Mouse (Mus musculus): ENCODE measurements at regions not wholly inside any gene's neighbourhood (a gene's known extent, or its start where the extent isn't known, plus 50 kb on each side); places are given as distances from the start of the nearest gene placed in this dataset.

DNA sequence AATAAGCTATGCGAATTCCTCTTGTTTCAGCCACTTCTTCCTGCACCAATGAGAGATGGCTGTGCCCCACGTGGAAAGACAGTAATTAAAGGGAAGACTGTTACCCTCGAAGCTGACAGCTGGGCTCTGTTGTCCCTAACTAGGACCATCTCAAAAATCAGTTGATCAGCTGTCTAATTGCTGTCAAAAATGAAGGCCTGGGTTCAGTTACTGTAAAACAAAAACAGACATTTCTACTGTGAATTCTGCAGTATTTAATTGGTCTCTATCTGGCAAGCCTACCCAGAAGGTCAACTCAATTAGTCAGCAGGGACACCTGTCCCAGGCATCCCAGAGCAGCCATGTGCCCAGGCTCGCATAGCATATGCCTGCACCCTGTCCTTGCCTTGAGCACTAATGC, 385.8 kb upstream of the Zdhhc25 start:
- 53% methylated on average over 4 of the region's 4 CpGs for WGBS
- ATAC-seq (ENCODE audit: insufficient number of reproducible peaks, insufficient read depth, low FRiP score, low TSS enrichment, low read depth): no peak

DNA sequence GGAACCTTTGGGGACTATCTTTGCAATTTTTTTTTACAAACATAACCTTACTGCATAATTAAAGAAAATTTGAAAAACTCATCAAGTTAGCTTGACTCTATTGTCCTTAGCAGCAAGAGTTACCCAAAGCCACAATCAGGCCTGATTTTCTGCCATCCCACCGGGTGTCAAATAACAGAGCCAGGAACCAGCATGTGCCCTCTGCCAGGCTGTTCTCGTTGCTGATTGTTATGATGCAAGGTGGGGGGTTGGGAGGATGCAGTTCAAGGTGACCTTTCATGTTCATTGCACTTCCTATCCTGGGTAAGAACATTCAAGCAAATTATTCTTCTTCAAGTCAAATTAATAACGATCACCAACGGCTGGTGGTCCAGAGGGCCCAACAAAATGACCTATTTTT, 370.6 kb upstream of the Zdhhc25 start:
- H3K9me3 ChIP-seq: no peaks in the 10 kb centered on the region; the same call in 1 of the 2 replicates
- no peak overlapping the region for H3K4me2 ChIP-seq
- WGBS: 58% methylated on average over 4 of the region's 4 CpGs
- ATAC-seq (ENCODE audit: insufficient number of reproducible peaks, insufficient read depth, low FRiP score, low TSS enrichment, low read depth): no peak
- H3K4me1 ChIP-seq: no peaks in the 10 kb centered on the region
- H3K9ac ChIP-seq: no peak overlapping the region
- H3K4me3 ChIP-seq: no peak overlapping the region
- H3K27ac ChIP-seq: no peak overlapping the region
- no peaks in the 10 kb centered on the region for H3K27me3 ChIP-seq
- H3K36me3 ChIP-seq: no peaks in the 10 kb centered on the region

More for the DNA sequence above, 385.8 kb upstream of the Zdhhc25 start:
- Histone ChIP-seq H3K27ac (no peak overlapping the region), H3K4me3 (no peak overlapping the region), H3K9ac (no peak overlapping the region), H3K9me3 (no peaks in the 10 kb centered on the region), H3K36me3 (no peaks in the 10 kb centered on the region), H3K4me1 (no peaks in the 10 kb centered on the region), H3K27me3 (no peaks in the 10 kb centered on the region), H3K4me2 (no peak overlapping the region)

DNA sequence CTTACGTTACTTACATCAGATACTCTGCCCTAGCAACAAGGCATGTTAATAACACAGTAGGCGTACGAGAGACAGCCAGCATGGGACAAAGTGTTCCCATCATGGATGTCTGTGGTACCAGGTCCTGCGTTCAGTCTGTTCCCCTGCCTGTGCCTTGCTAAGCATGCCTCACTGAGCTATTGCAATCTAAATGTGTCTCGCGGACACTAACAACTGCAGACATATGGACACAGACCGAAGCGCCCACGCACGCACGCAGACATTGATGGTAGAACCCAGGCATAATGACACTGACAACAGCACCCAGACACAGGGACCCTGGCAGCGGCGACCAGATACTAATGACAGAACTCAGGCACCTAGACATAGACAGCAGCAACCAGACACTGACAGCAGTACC, 355.5 kb upstream of the Zdhhc25 start:
- Histone ChIP-seq H3K27me3 (peaks cover 14% of the 10 kb centered on the region), H3K9ac (no peak overlapping the region), H3K4me1 (no peaks in the 10 kb centered on the region), H3K4me2 (no peak overlapping the region), H3K4me3 (no peak overlapping the region), H3K36me3 (no peaks in the 10 kb centered on the region), H3K27ac (no peak overlapping the region), H3K9me3 (no peaks in the 10 kb centered on the region)
- 90% methylated on average over 13 of the region's 13 CpGs for WGBS
- no peak for ATAC-seq (ENCODE audit: insufficient number of reproducible peaks, insufficient read depth, low FRiP score, low TSS enrichment, low read depth)

DNA sequence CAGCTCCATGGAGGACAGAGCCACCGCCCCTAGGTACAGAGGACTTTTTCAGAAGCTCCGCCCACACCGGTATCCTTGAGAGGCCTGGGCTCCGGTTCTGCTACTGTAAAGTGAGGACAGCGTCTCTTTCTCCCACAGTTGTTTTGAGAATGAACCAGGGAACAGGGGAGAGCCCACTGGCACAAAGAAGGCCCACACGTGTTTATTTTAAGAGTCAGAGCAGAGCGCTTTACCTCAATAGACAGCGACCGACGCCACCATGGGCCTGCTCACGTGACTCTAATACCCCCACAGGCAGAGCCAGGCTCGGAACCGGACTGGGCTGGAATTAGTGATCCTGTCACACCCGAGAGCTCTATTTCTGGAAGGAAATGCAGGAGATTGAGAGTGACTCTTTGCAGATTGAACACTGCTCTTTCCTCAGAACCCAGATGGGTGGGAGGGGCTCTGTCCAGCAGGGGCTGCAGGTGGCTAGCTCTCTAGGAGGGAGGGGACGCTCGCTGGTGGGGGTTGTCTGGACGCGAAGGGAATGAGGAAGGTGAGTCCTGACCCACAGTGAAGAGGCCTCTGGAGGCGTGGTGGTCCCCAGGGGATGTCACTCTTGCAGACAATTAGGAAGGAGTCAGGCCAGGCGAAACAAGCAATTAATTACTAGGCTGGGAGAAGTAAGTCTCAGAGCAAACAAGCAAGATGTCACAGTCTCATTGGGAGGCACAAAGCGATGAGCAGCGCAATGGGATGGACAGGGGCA, 354.4 kb upstream of the Zdhhc25 start:
- no peaks in the 10 kb centered on the region for H3K36me3 ChIP-seq
- H3K9me3 ChIP-seq: no peaks in the 10 kb centered on the region
- ATAC-seq (ENCODE audit: insufficient number of reproducible peaks, insufficient read depth, low FRiP score, low TSS enrichment, low read depth): no peak
- H3K9ac ChIP-seq: no peak overlapping the region
- no peak overlapping the region for H3K4me3 ChIP-seq
- WGBS: 51% methylated on average over 22 of the region's 22 CpGs
- no peak overlapping the region for H3K27ac ChIP-seq
- peaks cover 14% of the 10 kb centered on the region for H3K27me3 ChIP-seq
- H3K4me1 ChIP-seq: no peaks in the 10 kb centered on the region
- H3K4me2 ChIP-seq: no peak overlapping the region

DNA sequence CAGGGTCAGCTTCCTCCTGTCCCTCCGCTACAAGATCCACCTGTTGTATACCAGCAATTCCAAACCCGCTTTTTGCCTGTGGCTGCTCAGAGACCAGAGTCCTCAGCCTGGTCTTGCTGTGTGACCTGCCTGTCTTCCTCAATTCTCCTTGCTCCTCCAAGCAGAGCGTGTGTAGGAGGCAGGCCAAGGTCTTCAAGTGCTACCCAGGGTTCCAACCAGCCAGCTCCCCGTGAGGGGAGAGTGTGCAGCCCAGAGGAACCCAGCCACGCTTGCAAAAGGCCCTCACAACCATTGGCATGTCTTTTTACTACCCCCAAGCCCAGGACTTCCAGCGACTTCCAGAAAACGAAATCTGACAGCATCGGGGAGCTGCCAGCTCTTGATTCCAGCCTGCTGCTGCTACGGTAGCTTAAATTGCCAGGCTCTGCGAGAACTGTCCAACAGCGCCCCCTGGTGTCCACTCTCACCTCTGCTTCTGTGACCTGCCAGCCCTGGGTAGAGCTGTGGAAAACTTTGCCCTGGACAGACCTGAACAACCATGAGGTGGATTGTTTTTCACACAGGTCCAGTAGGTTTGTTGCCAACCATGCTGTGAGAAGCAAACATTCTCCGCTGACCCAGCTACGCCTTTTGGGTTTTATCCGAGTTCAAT, 352.0 kb upstream of the Zdhhc25 start:
- Histone ChIP-seq H3K9ac (no peak overlapping the region), H3K27me3 (peaks cover 14% of the 10 kb centered on the region), H3K36me3 (no peaks in the 10 kb centered on the region), H3K4me2 (no peak overlapping the region), H3K4me3 (no peak overlapping the region), H3K27ac (no peak overlapping the region), H3K4me1 (no peaks in the 10 kb centered on the region), H3K9me3 (no peaks in the 10 kb centered on the region)
- WGBS: 28% methylated on average over 14 of the region's 14 CpGs
- ATAC-seq (ENCODE audit: insufficient number of reproducible peaks, insufficient read depth, low FRiP score, low TSS enrichment, low read depth): no peak

DNA sequence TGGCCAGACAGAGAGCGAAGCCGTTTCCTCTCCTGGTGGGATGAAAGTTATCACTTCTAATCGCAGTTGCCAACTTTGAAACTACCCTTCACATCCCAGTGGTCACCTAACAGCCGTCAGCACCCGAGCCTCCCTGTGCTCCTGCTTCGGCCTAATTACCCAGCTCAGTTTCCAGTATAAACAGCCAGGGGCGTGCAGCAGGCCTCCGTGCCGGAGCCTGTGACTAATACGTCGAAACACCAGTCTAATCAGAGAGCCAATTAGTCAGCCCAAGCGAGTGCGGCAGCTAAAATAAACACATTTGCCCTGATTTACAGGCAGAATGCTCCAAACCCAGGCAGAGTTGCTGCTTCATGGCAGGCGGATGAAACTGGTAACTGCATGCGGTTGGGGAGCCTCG, 312.1 kb upstream of the Zdhhc25 start:
- H3K4me1 ChIP-seq: 0 out of 2 replicates have a peak, but pooled peaks cover 5% of the 10 kb centered on the region
- H3K4me3 ChIP-seq: no peak overlapping the region
- H3K36me3 ChIP-seq: no peaks in the 10 kb centered on the region
- H3K9me3 ChIP-seq: no peaks in the 10 kb centered on the region
- 27% methylated on average over 16 of the region's 16 CpGs for WGBS
- no peak overlapping the region for H3K4me2 ChIP-seq
- no peak overlapping the region for H3K27ac ChIP-seq
- ATAC-seq (ENCODE audit: insufficient number of reproducible peaks, insufficient read depth, low FRiP score, low TSS enrichment, low read depth): no peak
- H3K9ac ChIP-seq: no peak overlapping the region
- peaks cover 29% of the 10 kb centered on the region for H3K27me3 ChIP-seq

DNA sequence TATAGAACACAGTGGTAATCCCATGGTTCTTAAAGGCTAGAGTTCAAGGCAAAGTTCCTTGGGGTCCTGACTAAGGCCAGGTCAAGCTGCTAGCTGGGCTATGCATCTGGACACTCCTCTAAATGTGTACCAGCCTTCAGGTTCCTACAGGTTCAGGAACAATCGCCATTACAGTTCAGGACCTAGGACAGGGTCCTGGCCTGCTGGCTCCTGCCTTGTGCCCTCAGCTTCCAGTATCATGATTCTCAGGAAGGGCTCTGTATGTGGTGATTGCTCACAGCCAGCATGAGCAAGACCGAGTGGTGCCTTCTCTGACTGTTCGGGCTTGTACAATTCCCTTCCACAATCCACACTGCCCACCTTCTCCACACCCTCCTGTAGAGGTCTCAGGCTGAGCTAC, 311.4 kb upstream of the Zdhhc25 start:
- ATAC-seq (ENCODE audit: insufficient number of reproducible peaks, insufficient read depth, low FRiP score, low TSS enrichment, low read depth): no peak
- no peak overlapping the region for H3K9ac ChIP-seq
- 48% methylated on average over 3 of the region's 3 CpGs for WGBS

DNA sequence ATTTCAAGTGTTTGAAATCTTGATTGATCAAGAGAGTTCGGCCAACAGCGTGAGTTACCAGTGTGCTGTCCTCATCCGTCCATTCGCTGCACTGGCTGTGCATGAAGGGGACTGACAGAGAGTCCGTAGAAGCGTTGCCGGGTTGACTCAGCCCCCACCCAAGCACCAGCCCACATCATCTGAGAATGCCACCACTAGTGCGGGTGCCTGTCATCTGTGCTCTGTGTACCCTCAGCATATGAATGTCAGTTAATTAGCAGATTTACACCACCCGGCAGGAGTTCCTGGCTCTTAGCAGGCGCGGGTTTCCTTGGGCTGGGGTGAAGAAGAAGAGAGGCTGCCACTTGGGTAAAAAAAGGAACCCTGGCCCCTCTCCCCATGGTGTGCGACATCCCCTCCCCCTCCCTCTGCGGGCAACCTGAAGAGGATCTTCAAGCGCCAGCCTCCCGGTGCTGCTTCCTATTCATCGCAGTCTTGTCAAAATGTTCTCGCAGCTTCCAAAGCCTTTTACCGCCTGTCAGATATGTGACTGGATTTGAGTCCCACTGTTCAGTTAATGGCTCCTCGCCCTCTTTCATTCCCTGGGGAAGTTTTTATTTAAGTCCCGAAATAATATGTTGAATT, 309.2 kb upstream of the Zdhhc25 start:
- Histone ChIP-seq H3K4me1 (0 out of 2 replicates have a peak, but pooled peaks cover 5% of the 10 kb centered on the region), H3K9ac (no peak overlapping the region), H3K4me3 (no peak overlapping the region), H3K27me3 (peaks cover 29% of the 10 kb centered on the region), H3K36me3 (no peaks in the 10 kb centered on the region), H3K9me3 (no peaks in the 10 kb centered on the region), H3K4me2 (no peak overlapping the region), H3K27ac (no peak overlapping the region)
- 26% methylated on average over 20 of the region's 20 CpGs for WGBS
- no peak for ATAC-seq (ENCODE audit: insufficient number of reproducible peaks, insufficient read depth, low FRiP score, low TSS enrichment, low read depth)

More for the DNA sequence above, 311.4 kb upstream of the Zdhhc25 start:
- peaks cover 29% of the 10 kb centered on the region for H3K27me3 ChIP-seq
- no peaks in the 10 kb centered on the region for H3K9me3 ChIP-seq
- H3K4me2 ChIP-seq: no peak overlapping the region
- H3K4me3 ChIP-seq: no peak overlapping the region
- no peaks in the 10 kb centered on the region for H3K36me3 ChIP-seq
- 0 out of 2 replicates have a peak, but pooled peaks cover 5% of the 10 kb centered on the region for H3K4me1 ChIP-seq
- no peak overlapping the region for H3K27ac ChIP-seq

DNA sequence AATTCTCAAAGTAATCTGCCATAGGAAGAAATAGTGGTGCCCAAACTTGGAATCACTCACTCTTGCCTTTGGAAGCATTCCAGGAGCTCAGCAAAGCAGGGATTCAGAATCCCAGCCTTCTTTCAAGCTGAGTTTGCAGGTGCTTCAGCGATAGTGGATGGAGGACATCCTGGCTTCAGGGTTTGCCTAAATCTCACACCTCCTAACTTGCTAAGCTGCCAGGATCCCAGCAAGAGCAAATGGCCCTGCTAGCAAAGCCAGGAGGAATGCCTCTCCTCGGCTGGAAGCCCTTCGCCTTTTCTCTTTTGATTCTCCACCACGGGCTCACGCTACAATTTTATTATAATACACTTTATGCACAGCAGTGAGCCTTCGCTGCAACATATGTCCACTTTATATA, 301.0 kb upstream of the Zdhhc25 start:
- 77% methylated on average over 6 of the region's 6 CpGs for WGBS
- H3K27ac ChIP-seq: no peak overlapping the region
- H3K4me3 ChIP-seq: no peak overlapping the region
- no peaks in the 10 kb centered on the region; the same call in 1 of the 2 replicates for H3K4me1 ChIP-seq
- no peak overlapping the region for H3K9ac ChIP-seq
- no peak overlapping the region for H3K4me2 ChIP-seq
- no peak for ATAC-seq (ENCODE audit: insufficient number of reproducible peaks, insufficient read depth, low FRiP score, low TSS enrichment, low read depth)
- no peaks in the 10 kb centered on the region; the same call in 1 of the 2 replicates for H3K27me3 ChIP-seq
- no peaks in the 10 kb centered on the region for H3K9me3 ChIP-seq
- no peaks in the 10 kb centered on the region for H3K36me3 ChIP-seq

DNA sequence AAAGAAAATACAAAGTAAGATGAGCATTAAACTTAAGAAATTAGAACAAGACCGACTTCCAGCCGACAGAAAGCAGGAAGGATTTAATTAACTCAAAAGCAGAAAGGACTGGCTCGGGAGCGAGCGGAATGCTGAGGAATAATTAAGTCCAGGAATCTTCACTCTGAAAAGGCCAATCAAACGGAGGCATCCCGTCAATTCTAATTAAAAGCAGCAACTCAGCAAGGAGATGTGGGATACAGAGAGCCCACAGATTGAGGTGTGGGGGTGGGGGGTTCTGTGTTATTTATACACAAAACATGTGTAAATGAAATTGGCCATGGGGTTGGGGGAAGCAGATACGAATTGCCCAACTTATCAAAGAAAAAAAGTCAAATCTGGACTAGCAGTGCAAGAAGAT, 288.9 kb upstream of the Zdhhc25 start:
- ATAC-seq (ENCODE audit: insufficient number of reproducible peaks, insufficient read depth, low FRiP score, low TSS enrichment, low read depth): no peak
- H3K27me3 ChIP-seq: peaks cover 2% of the 10 kb centered on the region; the same call in 1 of the 2 replicates
- no peak overlapping the region for H3K4me2 ChIP-seq
- no peak overlapping the region for H3K4me3 ChIP-seq
- WGBS: 19% methylated on average over 8 of the region's 8 CpGs
- peaks cover 11% of the 10 kb centered on the region; the same call in 1 of the 2 replicates for H3K4me1 ChIP-seq
- H3K9me3 ChIP-seq: no peaks in the 10 kb centered on the region
- H3K36me3 ChIP-seq: no peaks in the 10 kb centered on the region
- no peak overlapping the region for H3K27ac ChIP-seq
- no peak overlapping the region for H3K9ac ChIP-seq

DNA sequence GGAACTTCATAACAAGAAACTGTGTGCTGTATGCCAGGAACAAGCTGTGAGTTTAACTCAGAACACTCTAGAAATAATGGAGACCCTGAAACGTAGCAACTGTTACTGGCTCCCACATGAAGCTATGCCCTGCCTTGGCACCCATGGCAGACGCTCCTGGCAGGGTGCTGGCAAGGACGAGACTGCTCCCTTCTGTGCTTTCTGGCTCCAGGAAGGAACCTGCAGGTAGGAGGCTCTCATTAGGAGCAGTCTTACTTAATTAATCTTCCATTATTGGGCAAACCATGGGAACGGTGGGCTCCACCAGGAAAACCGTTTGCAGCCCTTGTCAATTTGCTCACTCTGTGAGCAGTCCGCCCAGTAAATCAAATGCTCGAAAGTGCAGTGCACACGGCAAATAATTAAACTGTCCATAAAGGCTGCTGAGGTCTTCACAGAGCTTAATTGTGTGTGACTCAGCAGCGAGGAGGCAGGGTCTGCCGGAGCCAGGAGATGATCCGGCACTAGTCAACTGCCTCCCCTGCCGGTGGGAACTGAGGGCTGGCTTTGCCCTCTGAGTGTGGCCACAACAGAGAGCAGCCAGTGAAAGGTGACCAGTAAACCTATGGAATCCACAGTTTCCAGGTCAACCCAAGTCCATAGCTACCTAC, 285.2 kb upstream of the Zdhhc25 start:
- Histone ChIP-seq H3K4me2 (no peak overlapping the region), H3K9ac (no peak overlapping the region), H3K36me3 (no peaks in the 10 kb centered on the region), H3K4me3 (no peak overlapping the region), H3K9me3 (no peaks in the 10 kb centered on the region), H3K4me1 (peaks cover 11% of the 10 kb centered on the region; the same call in 1 of the 2 replicates), H3K27me3 (peaks cover 2% of the 10 kb centered on the region; the same call in 1 of the 2 replicates), H3K27ac (no peak overlapping the region)
- 49% methylated on average over 12 of the region's 12 CpGs for WGBS
- ATAC-seq (ENCODE audit: insufficient number of reproducible peaks, insufficient read depth, low FRiP score, low TSS enrichment, low read depth): no peak
